Mouse (Mus musculus): ENCODE measurements around the gene Tmem131l.

The Tmem131l gene

DNA sequence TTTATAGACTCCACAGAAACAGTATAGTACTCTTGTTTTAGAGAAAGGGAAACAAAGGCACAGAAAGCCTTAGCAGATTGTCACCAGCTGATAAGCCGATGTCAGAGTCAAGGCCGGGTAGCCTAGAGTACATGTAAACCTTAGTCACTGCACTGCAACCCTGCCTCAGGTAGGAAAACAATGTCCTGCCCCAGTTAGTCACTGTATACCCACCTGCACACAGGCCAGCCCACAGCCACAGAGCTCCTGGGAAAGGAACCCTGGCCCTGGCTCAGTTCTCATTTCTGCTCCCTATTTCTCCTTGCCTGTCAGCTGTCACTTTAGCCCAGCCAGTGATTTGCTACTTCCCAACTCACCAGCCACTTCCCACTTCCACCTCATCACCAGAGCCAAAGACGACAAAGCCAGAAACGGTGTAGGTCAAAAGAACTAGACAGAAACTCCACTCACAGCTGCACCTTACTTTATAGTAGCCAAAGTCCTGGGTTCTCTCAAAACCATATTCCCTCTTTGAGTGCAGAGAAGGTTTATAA lies 24.4 kb downstream of the Tmem131l start:
- DNase-seq (ENCODE audit: low read depth, low spot score): no peak

DNA sequence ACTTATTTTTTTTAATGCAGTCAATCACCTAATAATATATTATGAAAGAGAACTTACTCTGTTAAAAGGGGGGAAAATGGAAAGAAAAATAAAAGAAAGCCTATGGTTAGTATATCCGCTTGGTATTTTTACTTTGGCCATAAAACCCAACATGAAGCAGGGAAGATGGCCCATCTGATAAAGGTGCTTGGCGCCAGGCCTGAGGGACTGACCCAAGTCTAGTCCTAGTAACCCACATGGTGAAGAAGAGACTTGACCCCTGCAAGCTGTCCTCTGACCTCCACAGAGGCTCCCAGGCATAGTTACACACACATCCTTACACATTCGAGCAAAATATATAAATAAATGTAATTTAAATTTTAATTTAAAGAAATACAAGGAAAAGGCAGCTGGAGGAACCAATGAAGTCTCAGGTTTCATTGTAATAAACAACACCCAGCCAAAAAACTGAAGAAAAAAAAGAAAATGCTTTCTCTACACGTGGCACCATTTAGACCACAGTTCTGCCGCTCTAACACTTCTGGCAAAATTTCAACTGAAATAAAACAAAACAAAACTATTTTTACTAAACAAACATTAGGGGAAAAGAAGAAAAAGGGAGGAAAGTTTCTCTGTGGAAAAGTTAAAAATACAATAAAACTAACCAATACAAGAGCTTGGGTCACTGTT lies 28.8 kb downstream of the Tmem131l start:
- no peak for DNase-seq (ENCODE audit: low read depth, low spot score)

DNA sequence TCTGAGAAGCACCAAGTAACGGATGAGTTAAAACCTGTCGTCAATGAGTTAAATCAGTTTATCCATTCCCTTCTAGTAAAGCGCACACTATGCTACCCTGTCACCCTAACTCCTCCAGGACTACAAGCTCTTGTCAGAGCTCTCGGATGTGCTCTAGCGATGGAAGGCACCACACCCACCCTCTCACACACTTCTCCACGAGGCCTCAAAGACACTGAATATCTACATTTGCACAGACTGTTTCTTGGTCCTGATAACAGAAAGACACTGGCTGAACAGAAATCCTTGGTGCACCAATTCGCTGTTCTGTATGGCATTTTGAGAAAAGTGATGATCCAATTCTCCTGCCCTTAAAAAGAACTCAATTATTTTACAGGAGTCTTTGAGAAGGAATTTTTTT lies 34.0 kb downstream of the Tmem131l start:
- DNase-seq (ENCODE audit: low read depth, low spot score): no peak

DNA sequence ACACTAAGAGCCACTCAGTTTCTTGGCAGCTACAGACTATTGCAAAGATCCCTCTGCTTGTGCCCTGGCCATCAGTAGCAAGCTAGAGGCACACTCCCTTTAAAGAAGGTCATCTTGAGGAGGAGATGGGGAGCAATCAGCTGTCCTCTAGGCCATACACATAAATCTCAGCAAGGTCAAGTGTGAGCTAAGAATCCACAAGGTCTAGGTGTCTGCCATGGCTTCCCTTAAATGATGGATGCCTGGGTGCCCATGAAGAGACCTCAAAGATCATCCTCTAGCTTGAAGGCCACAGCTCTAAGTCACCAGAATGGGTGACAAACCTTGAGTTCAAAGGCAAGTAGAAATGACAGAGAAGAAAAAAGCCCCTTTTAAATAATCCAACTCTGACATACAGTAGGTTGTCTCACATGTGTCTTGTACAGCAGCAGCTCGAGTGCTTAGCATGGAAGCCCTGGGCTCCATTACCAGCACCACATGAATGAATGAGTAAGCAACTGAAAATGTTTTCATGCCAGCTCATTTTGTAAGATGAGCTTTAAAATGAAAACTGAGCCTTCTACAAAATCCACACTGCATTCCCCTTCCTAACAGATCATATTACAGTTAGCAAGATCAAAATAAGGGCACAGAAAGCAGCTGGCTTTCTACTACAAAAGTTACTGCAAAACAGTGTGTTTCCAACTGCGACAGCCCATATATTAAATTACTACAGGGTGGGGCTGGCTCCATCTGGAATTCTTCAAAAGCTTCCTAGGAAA lies 35.5 kb downstream of the Tmem131l start:
- no peak for DNase-seq (ENCODE audit: low read depth, low spot score)

DNA sequence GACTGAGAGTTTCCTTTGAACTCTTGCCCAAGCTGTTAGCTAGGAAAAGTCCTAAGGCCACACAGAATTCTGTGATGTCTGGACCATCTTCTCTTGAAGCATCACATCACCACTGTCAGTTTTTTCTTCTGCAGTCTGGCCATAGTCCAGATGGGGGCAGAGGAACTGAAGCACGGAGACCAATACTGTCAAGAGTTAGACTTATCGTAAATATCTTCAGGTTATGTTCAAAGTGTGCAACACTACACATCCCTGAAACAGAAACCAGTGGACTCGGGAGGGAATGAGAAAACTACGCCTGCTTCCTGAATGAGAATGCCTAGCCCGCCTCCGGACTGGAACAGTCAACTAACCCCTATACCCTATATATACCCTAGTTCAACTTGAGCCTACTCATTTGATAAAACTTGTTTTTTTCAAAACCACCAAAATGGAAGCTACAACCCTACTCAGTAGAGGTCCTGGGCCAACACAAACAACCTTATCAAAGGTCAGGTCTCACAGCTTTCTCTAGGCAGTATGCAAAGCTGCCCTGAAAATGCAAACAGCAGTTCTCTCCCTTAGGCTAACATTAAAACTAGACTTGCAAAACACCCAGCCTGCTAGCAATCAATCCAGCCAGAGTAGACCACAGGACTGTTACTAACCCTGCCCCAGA lies 37.4 kb downstream of the Tmem131l start:
- DNase-seq (ENCODE audit: low read depth, low spot score): no peak

DNA sequence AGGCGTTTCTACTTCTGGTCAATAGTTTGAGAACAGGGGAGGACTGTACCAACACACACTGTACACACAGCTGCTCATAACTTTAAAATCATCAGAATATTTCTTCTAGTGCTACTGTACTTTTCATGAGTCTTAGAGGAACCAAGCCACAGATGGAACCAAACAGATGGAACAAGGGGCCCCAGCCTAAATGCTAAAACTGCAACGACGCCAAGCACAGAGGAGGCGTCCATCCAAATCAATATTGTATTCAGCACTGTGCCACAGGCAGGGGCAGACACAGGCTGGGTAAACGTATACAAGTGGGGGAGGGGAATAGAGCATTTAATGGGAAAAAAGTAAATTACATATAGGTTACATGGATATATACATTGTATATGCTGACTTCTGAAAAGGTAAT lies 42.4 kb downstream of the Tmem131l start:
- DNase-seq (ENCODE audit: low read depth, low spot score): no peak

DNA sequence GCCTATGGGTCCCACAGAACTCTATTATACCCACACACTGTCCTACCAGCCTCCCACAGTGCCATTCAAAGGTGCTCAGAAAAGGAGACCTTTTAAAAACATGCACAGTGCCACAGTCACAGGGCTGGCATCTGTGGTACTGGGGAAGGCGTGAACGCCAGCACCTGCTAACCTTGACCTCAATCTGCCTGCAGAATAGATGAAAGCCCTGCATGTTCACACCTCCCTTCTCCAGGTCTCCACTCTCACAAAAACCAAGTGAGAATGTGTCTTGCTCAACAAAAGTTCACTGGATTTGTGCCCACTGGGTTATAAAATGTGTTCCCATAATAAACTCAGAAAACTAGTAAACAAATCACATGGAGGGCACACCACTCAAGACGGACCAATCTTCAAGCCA lies 42.9 kb downstream of the Tmem131l start:
- no peak for DNase-seq (ENCODE audit: low read depth, low spot score)

- no peak for DNase-seq (ENCODE audit: low read depth, low spot score)
These were observed 43.9 kb downstream of the Tmem131l start for GRCm38 (mm10) chr3:83996086-83996485.

DNA sequence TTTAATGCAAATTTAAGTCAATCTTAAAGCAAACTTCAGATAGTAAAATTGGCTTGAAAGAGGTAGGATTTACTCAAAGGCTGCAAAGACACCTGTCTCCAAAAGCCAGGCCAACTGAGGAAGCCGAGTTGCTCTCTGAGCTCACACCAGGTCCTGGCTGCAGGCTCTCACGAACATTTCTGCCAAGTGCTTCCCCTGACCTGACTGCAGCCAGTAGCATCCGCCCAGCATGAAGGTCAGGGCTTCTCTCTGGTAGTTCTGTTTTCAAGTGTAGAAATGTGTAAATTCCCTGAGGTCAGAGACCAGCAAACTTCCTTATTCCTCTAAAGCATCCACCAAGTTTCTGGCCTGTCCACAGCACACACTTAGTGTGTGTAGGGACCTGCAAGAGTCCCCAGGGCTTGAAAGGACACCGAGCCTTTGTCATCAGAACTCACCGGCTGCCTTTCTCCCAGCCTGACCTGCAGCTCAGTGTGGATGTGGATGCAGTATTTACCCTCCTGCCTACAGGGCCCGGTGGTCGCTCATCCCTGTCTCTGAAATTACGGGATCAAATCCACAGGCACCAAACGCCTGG lies 44.6 kb downstream of the Tmem131l start:
- DNase-seq (ENCODE audit: low read depth, low spot score): no peak

DNA sequence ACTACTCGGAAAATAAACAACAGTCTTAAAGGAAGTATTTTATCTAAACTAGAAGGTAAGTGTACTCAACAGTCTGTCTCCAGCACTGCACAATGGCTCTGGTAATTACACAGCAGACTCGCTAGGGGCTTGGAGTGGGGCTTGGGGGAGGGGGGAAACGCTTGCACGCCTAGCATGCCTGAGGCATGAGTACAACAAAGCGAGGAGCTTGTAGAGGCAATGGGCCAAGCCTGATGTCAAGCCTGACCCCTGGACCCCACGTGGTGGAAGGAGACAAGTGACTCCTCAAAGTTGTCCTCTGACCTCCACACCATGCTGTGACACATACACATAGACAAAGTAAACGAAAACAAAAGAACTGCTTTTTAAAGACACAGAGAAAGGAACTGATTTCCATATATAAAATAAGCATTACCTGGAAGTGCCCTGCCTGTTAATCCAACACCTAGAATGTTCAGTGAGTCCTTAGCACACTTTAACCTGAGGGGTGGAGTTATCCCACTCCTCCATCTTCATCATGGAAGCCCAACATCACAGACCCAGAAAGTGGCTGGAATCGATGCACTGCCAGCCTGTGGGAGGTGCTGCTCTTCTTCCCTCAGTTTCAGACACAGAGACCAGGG lies 45.6 kb downstream of the Tmem131l start:
- peak; percentile 96 for DNase-seq (ENCODE audit: low read depth, low spot score)

DNA sequence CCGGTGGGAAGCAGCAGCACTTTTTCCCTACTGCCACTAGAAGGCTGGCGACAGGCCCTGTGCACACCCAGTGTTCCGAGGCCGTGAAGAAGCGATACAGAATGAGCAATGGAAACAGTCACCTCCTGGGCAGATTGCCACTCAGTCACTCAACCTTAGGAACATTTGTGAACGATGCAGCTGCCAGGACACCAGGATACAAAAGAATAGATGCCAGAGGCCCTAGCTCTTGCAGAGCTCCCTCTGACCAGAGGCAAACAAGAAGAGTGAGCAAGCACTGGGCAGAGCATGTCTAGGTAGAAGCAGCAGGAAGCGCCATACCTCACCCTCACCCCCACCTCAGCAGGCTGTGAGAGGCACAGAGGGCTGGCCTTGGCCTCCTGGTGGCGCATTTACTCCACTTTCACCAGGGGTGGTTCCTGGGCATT lies 46.9 kb downstream of the Tmem131l start:
- no peak for DNase-seq (ENCODE audit: low read depth, low spot score)

- no peak for DNase-seq (ENCODE audit: low read depth, low spot score)
These were observed 48.1 kb downstream of the Tmem131l start for GRCm38 (mm10) chr3:83991691-83992524.

DNA sequence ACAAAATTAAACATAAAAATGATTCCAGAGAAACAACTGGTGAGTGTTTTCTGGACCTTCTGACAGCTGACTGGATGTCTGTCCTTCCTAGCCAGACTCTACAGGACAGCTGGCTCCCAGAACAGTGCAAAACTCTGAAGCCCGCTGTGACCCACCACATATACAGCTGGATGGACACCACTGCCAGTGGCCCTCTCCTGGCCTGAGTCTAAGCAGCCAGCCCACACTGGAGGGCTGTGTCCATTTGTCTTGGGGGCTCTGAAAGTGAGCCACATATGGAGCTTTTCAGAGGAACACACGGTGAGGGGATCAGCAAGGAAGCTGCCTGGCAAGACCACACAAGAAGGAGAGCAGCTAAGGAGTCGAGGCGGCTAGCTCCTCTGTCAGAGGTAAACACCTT lies 51.8 kb downstream of the Tmem131l start:
- no peak for DNase-seq (ENCODE audit: low read depth, low spot score)

DNA sequence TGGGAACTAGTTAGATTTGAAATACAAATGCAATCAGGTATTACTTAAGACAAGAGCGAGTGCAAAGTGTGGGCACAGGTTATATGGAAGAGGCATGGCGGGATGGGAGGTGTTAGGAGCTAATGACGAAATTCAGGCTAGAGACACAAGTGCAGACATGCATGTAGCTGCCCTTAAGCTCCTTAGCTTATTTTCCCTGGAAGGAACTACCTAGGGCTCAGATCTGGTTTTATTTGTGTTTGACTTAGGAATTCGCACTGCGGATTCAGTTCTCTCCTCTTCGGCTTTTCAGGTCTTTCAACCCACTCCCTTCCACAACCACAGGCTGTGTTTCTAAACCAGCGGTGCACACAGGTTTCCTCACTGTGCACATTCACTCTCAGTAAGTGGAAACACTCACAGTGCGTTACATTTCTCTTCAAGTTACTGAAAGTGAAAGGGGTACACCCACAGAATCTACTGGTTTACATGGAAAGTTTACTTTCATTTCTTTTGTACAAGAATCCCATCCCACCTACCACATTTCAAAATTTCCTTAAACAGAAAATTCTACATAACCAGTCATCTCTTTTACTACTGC lies 52.4 kb downstream of the Tmem131l start:
- DNase-seq (ENCODE audit: low read depth, low spot score): no peak

GRCm38 (mm10) chr3:83986740-83987139 lies 53.2 kb downstream of the Tmem131l start:
- no peak for DNase-seq (ENCODE audit: low read depth, low spot score)

GRCm38 (mm10) chr3:83985426-83985825 lies 54.5 kb downstream of the Tmem131l start:
- DNase-seq (ENCODE audit: low read depth, low spot score): no peak

DNA sequence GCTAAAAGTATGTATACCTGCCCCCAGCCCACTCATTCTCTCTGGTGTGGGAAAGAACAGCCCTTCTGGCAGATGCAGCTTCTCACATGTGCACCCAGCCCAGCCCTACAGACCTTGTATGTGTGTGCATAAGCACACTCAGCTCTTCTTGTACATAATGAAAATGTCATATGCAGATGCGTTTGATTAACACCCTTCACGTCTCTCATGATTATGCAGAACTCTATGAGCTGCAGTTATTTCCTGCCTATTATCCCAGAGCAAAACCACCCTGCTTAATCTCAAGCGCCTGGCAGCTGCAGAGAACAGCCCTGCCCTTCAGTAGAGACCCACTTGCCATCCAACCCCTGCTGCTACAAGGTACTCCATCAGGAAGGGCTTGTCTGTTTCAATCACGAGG lies 55.6 kb downstream of the Tmem131l start:
- DNase-seq (ENCODE audit: low read depth, low spot score): no peak

DNA sequence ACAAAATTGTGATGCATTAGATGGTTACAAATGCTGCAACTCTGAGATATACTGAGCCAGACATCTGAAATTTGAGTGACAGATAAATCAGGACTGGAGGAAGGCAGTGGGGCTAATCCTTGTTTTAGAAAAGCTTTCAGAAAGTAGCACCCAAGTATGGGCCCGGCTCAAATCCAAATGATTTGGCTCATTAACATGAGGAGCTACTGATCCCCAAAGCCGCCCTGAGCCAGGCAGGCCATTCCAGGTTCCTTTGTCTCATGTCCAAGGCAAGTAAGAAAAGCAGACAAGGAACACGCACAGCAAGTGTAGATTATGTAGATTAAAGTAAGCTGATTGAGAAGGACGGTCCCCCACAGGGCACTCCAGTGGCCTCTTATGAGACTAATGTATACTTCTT lies 57.2 kb downstream of the Tmem131l start:
- DNase-seq (ENCODE audit: low read depth, low spot score): no peak

- peak; percentile 99 for DNase-seq (ENCODE audit: low read depth, low spot score)
These were observed 59.6 kb downstream of the Tmem131l start for GRCm38 (mm10) chr3:83980231-83980872.

Measured in R1 (cell line).